Mouse (Mus musculus) T-helper 2 cell (primary cell): ENCODE data around the gene Cebpa.

ENCODE experiments used
- in situ Hi-C: fragments of 300-600 bp; cut with MboI, MseI; formaldehyde crosslinking; loops from one replicate; pipeline ENCODE4 v1.15.1; 2025; ENCODE audit warnings: high pct_unique_total_duplicates

Gene Cebpa

DNA sequence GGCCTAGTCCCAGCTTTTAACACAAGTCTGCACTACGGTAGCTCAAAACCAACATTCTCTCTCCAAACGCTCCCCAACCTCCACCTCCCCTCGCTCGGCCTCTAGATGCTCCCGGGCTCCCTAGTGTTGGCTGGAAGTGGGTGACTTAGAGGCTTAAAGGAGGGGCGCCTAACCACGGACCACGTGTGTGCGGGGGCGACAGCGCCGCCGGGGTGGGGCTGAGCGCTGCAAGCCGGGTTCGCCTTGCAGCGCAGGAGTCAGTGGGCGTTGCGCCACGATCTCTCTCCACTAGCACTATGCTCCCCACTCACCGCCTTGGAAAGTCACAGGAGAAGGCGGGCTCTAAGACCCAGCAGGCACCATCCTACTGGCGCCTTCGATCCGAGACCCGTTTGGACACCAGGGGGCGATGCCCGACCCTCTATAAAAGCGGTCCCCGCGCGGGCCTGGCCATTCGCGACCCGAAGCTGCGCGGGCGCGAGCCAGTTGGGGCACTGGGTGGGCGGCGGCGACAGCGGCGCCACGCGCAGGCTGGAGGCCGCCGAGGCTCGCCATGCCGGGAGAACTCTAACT is at the start of gene Cebpa:
Gene Cebpa, plus strand, starts transcription at position 453 of the 573 bp plus-strand sequence.
- in situ Hi-C loops: no loop called here

GRCm38 (mm10) chr7:35076645-35077044 is 42.4 kb upstream of the Cebpa start:
- in situ Hi-C loops: no loop called here

- in situ Hi-C loops: no loop called here
Measured at GRCm38 (mm10) chr7:35080843-35081338, 38.2 kb upstream of the Cebpa start.

- in situ Hi-C loops: no loop called here
Measured at GRCm38 (mm10) chr7:35081406-35082104, 37.5 kb upstream of the Cebpa start.

- in situ Hi-C loops: no loop called here
Measured at GRCm38 (mm10) chr7:35084565-35085360, 34.3 kb upstream of the Cebpa start.

GRCm38 (mm10) chr7:35086271-35086861 is 32.7 kb upstream of the Cebpa start:
- in situ Hi-C loops: no loop called here

GRCm38 (mm10) chr7:35090550-35090949 is 28.5 kb upstream of the Cebpa start:
- in situ Hi-C loops: no loop called here

GRCm38 (mm10) chr7:35094975-35095678 is 24.0 kb upstream of the Cebpa start:
- in situ Hi-C loops: no loop called here

DNA sequence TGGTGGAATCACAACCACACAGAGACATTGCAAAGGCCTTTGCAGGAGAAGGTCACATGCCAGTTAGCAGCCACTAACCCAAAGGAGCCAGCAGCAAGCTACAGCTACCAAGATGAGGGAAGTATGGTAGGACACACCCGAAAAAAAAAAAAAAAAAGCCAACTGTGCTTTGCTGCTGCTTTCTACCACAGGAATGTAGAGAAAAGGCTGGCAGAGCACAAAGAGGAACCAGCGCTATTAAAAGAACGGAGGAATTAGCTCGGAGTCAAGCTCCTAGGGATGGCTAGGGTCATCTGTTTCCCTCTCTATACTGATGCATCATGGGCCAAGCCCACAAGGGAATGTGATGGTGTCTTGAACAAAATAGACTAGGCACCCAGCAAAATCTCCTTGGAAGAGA is 20.3 kb upstream of the Cebpa start:
- in situ Hi-C loops: no loop called here

GRCm38 (mm10) chr7:35099528-35099927 is 19.6 kb upstream of the Cebpa start:
- in situ Hi-C loops: no loop called here

GRCm38 (mm10) chr7:35106614-35107013 is 12.5 kb upstream of the Cebpa start:
- in situ Hi-C loops: no loop called here

- in situ Hi-C loops: no loop called here
Measured at GRCm38 (mm10) chr7:35107630-35108029, 11.5 kb upstream of the Cebpa start.

- in situ Hi-C loops: no loop called here
Measured at GRCm38 (mm10) chr7:35108046-35108445, 11.0 kb upstream of the Cebpa start.

DNA sequence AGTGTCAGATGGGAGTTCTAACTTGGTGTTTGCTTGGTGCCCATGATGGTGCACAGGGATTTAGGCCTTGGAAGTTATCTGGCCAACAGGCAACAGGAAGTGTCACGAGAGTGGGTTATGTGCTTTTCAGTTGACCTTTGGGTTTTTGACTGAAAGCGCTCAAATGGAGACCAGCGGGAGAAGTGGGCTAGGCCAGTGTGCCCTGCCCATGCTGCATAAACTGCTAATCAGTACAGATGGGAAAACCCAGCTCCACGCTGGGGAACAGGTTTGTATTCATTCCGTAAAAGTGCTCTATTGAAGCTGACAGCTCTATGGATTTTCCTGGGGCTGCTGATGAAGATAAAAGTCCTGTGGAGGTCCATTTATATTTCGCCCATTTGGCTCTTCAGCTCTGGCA is 10.4 kb upstream of the Cebpa start:
- in situ Hi-C loops: no loop called here

- in situ Hi-C loops: no loop called here
Measured at GRCm38 (mm10) chr7:35113136-35113535, 6.0 kb upstream of the Cebpa start.

GRCm38 (mm10) chr7:35113721-35114120 is 5.4 kb upstream of the Cebpa start:
- in situ Hi-C loops: no loop called here

GRCm38 (mm10) chr7:35116524-35116923 is 2.6 kb upstream of the Cebpa start:
- in situ Hi-C loops: no loop called here

GRCm38 (mm10) chr7:35117052-35117451 is 2.0 kb upstream of the Cebpa start:
- in situ Hi-C loops: no loop called here

GRCm38 (mm10) chr7:35117761-35118098 is 1.4 kb upstream of the Cebpa start:
- in situ Hi-C loops: no loop called here

- in situ Hi-C loops: no loop called here
Measured at GRCm38 (mm10) chr7:35118099-35118781, 853 bp upstream of the Cebpa start.

DNA sequence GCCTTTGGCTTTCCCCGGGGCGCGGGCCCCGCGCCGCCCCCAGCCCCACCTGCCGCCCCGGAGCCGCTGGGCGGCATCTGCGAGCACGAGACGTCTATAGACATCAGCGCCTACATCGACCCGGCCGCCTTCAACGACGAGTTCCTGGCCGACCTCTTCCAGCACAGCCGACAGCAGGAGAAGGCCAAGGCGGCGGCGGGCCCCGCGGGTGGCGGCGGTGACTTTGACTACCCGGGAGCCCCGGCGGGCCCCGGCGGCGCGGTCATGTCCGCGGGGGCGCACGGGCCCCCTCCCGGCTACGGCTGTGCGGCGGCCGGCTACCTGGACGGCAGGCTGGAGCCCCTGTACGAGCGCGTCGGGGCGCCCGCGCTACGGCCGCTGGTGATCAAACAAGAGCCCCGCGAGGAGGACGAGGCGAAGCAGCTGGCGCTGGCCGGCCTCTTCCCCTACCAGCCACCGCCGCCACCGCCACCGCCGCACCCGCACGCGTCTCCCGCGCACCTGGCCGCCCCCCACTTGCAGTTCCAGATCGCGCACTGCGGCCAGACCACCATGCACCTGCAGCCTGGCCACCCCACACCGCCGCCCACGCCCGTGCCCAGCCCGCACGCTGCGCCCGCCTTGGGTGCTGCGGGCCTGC is 533 bp downstream of the Cebpa start:
- in situ Hi-C loops: no loop called here
